Mouse (Mus musculus) Muller cell, postnatal 12 days (primary cell): ENCODE measurements at regions not wholly inside any gene's neighbourhood (a gene's known extent, or its start where the extent isn't known, plus 50 kb on each side); places are given as distances from the start of the nearest gene placed in this dataset.
A peak's percentile ranks its signal among the peaks of the same experiment; 100 is the strongest.
"Not testable (repeated sequence)": the region's sequence is repeated elsewhere in the genome, so short reads cannot be mapped to it uniquely, and the experiment has no call there.

Experiments used
- DNase-seq: peaks from one replicate; pipeline ENCODE4 v3.0.0-alpha.2; 2015; ENCODE audit errors: inconsistent ontology term

- DNase-seq = peak; percentile 81
Measured at GRCm38 (mm10) chr10:118984580-118984979, 114.6 kb upstream of the Dyrk2 start.

GRCm38 (mm10) chr10:118981446-118981845 lies 111.4 kb upstream of the Dyrk2 start:
- no peak for DNase-seq

GRCm38 (mm10) chr10:118979339-118979738 lies 109.3 kb upstream of the Dyrk2 start:
- no peak for DNase-seq

- DNase-seq = no peak
Measured at GRCm38 (mm10) chr10:118978181-118978743, 108.3 kb upstream of the Dyrk2 start.

GRCm38 (mm10) chr10:118976447-118976846 lies 106.4 kb upstream of the Dyrk2 start:
- no peak for DNase-seq

- DNase-seq = no peak
Measured at GRCm38 (mm10) chr10:118975772-118976171, 105.8 kb upstream of the Dyrk2 start.

GRCm38 (mm10) chr10:118973324-118973723 lies 103.3 kb upstream of the Dyrk2 start:
- DNase-seq = no peak

- no peak for DNase-seq
Measured at GRCm38 (mm10) chr10:118972626-118973025, 102.6 kb upstream of the Dyrk2 start.

- no peak for DNase-seq
Measured at GRCm38 (mm10) chr10:118970457-118971175, 100.6 kb upstream of the Dyrk2 start.

GRCm38 (mm10) chr10:118961713-118962181 lies 91.7 kb upstream of the Dyrk2 start:
- no peak for DNase-seq

- DNase-seq = no peak
Measured at GRCm38 (mm10) chr10:118960076-118960475, 90.1 kb upstream of the Dyrk2 start.

- peak; percentile 31 for DNase-seq
Measured at GRCm38 (mm10) chr10:118959623-118960022, 89.6 kb upstream of the Dyrk2 start.

- DNase-seq = no peak
Measured at GRCm38 (mm10) chr10:118956352-118956751, 86.3 kb upstream of the Dyrk2 start.

- no peak for DNase-seq
Measured at GRCm38 (mm10) chr10:118953440-118953839, 83.4 kb upstream of the Dyrk2 start.

- DNase-seq = no peak
Measured at GRCm38 (mm10) chr10:118952756-118953155, 82.7 kb upstream of the Dyrk2 start.

- DNase-seq = no peak
Measured at GRCm38 (mm10) chr10:118947724-118948123, 77.7 kb upstream of the Dyrk2 start.

GRCm38 (mm10) chr10:118947016-118947674 lies 77.1 kb upstream of the Dyrk2 start:
- DNase-seq = no peak

- DNase-seq = no peak
Measured at GRCm38 (mm10) chr10:118927316-118927715, 57.3 kb upstream of the Dyrk2 start.

- DNase-seq = no peak
Measured at GRCm38 (mm10) chr10:118923473-118924185, 53.6 kb upstream of the Dyrk2 start.

- not testable (repeated sequence) for DNase-seq
Measured at GRCm38 (mm10) chr10:118922120-118922519, 52.1 kb upstream of the Dyrk2 start.
